Mouse (Mus musculus): Measurements from ENCODE around the gene Efcab9.

DNA sequence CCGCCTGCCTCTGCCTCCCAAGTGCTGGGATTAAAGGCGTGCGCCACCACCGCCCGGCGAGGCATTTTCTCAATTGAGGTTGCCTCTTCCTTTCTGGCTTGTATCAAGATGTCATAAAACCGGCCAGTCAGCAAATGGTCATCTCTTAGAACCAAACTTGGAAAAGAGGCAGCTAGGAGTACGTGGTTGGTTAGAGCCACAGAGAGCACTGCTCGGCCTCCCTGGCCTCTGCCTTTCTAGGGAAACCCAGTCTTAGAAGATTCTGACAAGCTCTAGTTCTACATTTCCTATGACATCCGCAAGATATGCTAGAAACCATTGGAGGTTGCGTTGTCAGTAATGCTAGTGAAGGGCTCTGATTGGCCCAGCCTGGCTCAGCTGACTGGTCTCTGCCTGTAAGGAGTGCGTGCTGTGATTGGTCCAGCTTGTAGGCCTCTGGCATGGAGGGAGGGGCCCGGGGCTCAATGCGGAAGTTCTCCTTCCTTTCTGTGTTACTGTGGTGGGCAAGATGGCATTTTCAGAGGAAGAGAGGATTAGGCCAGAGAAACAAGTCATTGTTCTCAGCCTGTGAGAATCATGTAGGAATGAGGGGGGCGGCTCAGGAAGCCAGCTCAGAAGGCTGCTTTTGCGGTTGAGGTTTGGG, 48.5 kb upstream of the Efcab9 start:
- no peak for TF ChIP-seq POLR2A (IDR thresholded peaks at IDR 0.05; ENCODE audit: borderline replicate concordance, control insufficient read depth, low read depth, low read length)
- TF ChIP-seq CTCF (IDR thresholded peaks at IDR 0.05; ENCODE audit: control insufficient read depth, insufficient read depth, low read length), result no peak
